Mouse (Mus musculus): ENCODE results near the gene Fkbp8.
"Not testable (repeated sequence)": the region's sequence is repeated elsewhere in the genome, so short reads cannot be mapped to it uniquely, and the experiment has no call there.

Fkbp8 gene

DNA sequence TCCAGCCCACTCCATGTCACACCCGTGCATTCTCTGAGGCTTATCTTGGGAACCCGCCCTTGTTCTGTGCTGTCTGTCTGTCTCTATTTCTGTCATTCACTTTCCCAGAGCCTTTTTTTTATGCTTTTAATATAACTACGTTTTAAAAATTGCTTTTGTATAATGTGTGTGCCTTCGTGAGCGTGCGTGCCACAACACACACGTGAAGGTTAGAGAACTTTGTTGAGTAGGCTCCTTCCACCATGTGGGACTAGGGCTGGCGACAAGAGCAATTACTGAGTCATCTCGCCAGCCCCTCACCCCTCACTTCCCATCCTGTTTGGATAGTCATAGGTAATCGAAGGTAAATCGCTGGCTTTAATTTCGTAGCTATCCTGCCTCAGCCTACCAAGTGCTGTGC is 25.0 kb upstream of the Fkbp8 start:
- DNase-seq = no peak

DNA sequence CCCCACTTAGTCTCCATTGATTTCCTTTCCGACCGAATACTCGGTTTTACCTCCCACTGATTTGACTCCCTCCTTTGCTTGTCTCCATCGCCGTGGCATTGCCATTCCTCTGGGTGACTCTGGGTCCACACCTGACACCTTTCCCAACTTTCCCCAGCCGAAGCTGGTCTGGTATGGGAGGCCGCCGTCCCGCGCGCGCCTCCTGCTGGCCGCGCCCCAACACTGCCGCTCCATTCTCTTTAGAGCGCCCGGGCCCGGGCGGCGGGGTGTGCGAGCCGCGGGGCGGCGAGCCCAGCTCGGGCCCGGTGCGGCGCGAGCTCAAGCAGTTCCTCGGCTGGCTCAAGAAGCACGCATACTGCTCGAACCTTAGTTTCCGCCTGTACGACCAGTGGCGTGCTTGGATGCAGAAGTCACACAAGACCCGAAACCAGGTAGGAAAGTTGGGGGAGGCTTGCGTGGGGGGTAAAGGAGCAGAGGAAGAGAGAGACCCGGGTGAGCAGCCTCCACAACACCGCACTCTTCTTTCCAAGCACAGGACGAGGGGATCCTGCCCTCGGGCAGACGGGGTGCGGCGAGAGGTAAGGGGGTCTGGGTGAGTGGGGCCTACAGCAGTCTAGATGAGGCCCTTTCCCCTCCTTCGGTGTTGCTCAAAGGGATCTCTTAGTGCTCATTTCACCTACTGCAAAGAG is 24.3 kb upstream of the Fkbp8 start:
- DNase-seq = peak; percentile 54

DNA sequence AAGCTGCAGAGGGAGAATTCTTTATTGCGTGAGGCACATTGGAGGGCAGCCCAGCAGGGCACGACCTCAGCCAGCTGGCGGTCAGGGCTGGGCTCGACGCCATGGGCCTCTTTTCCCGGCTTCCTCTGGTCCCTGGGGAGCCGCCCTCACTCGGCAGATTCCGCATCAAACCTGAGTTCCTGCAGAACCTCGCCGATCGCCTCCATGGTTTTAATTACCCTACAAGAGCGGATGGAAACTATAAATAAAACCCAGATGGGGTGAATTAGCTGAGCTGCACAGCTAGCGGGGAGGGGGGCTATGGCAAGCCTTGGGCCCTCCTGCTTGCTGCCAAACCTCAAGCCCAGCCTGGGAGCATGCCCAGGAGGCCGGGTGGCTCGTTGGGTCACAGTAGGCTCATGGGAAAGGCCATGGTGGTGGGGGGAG is 23.2 kb upstream of the Fkbp8 start:
- DNase-seq = peak; percentile 46

DNA sequence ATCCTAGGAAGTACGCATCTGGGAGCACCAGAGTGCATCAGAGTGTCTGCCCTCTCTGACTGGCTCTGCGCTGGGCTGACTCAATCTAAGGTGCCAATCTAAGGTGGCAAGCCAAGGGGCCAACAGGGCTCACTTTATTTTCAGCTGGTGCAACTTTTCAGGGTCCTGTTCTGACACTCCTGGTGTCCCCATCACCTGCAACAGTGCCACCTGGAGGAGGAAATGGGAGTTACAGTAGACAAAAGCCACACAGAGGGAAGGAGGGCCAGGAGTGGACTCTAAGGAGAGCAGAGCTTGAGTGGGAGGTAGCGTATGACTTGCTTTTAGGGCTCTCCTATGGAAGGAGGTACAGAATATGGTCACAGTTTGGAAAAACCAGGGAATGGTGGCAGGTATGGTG is 22.7 kb upstream of the Fkbp8 start:
- DNase-seq = peak; percentile 76

DNA sequence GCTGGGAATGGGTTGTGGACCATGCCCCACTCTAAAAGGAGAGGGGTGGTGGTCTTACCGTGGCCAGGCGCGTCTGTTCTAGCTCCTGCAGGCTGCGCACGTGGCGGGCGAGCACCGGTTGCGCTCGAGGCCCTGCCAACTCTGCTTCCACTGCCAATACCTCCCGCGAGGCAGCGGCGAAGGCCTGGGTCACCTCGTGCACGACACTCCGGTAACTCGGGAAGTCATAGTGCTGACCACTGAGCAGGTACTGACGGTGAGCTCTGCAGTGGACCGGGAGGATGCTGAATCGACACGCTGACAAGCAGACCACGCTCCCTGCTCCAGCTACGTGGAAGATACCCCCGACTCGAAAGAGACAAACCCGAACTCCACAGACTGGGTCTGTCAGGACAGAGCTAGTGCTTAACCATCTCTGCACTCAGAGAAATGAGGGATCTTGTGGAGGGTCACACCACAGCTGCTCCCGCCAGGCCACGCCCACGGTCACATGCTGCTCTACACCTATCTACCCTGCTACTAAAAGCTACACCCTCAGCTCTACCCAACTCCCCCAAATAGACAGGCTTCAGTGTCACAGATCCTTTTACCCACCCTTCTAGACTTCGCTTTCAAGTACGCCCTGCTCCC is 21.7 kb upstream of the Fkbp8 start:
- DNase-seq = no peak

DNA sequence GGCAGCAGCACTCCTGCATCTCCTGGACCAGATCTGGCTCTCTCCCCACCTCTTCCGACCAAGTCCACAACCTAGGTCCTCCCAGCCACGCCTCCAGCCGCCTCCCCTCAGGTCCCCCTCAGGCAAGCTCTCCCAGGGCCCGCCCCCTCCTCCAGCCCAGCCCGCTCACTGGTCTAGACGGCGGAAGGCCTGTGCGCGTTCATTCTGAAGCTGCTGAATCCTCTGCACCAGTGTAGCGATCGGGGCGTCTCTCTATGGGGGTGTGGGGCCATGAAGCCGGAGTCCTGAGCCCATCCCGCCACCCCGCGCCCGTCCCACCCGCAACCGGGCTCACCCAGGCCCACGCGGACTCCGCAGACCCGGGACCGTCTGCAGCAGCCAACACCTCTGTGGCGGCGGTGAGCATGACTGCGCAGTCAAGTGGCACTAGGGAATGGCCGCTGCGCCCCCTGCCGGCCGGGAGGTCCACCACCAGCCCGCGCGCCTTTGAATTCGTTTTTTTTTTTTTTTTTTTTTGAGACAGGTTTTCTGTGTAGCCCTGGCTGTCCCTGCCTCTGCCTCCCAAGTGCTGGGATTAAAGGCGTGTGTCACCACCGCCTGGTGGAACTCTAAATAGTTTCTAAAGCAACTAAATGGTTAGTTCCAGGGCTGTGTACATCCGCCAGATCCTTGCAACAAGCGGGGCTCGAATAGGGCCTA is 21.0 kb upstream of the Fkbp8 start, which contains the start of gene Rex1bd:
Gene Rex1bd, minus strand, starts transcription at position 425 of the 699 bp plus-strand sequence.
- DNase-seq = peak; percentile 94

DNA sequence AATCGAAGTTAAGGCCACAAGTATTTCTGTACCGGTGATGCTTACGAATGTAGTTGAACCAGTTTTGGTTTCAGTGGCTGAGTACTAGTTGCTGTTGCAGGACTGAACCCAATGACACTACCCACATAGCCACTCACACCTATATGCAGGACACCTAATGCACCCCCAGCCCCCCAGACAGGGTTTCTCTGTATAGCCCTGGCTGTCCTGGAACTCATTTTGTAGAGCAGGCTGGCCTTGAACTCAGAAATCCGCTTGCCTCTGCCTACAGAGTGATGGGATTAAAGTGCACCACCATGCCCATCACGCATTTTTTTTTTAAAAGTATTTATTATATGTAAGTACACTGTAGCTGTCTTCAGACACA is 20.5 kb upstream of the Fkbp8 start:
- DNase-seq = no peak

DNA sequence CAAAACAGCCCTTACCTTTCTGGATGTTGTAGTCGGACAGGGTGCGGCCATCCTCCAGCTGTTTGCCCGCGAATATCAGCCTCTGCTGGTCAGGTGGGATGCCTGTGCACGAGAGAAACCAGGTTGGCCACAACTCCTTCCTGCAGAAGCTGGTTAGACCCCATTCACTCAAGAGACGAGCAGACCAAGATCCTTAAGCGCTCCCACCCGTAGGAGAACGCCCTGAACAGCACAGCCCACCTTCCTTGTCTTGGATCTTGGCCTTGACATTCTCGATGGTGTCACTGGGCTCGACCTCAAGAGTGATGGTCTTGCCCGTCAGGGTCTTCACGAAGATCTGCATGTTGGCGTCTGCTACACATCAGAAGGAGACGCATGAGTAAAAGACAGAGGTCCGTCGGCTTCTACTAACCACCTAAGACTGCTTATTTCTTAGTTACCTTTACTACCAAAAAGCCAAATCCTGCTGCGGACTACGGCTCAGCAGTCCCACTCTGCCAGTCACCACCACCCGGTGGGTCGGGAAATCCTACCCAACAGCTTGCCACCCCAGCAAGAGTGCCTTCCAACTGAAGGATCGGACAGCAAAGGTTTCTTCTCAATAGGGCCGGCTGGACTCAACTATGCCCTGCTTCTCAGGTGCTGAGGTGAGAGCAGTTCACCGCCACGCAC is 18.1 kb upstream of the Fkbp8 start:
- DNase-seq = no peak

DNA sequence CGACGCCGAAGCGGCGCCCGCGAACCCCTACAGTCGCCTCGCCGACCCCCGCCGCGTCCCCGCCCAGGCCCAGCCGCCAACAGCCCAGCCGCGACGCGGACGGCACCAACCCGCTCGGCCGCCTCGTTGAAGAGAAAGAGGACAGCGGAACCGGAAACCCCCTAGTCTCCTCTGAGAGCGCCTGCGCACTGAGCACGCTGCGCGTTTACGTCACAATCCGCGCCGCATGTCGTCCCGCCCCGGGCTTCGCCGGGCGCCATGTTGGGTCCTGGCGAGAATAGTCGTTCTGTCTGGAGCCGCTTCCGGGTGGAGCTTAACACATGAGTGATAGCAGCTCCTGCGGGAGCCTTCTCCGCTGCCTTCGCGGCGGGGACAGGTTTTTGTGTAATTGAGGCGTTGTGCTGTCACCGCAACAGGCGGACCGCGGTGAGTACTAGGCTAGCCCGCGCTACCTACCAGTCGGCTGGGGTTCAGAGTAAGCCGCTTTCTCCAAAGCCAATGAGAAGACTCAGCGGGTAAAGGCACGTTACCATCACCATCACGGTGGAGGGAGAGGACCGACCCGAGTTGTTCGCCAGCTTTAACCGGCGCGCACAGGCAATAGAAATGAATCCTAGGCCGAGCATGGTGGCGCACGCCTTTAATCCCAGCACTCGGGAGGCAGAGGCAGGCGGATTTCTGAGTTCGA is 17.2 kb upstream of the Fkbp8 start, which contains the start of gene Uba52:
Gene Uba52, minus strand, starts transcription at position 574 of the 688 bp plus-strand sequence.
- peak; percentile 98 for DNase-seq

DNA sequence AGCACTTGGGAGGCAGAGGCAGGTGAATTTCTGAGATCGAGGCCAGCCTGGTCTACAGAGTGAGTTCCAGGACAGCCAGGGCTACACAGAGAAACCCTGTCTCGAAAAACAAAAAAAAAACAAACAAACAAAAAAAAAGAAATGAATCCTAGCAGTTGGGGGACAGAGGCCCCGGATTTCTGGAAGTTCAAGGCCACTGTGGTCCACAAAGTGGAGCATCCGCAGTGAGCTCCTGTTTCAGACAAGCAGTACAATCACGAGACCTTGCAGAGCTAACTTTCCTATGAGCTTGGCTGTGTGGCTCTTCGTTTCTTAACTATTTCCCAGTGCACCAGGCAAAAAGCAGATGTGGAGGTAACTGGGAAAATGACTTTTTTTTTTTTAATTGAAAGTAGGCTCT is 16.4 kb upstream of the Fkbp8 start:
- DNase-seq = not testable (repeated sequence)

DNA sequence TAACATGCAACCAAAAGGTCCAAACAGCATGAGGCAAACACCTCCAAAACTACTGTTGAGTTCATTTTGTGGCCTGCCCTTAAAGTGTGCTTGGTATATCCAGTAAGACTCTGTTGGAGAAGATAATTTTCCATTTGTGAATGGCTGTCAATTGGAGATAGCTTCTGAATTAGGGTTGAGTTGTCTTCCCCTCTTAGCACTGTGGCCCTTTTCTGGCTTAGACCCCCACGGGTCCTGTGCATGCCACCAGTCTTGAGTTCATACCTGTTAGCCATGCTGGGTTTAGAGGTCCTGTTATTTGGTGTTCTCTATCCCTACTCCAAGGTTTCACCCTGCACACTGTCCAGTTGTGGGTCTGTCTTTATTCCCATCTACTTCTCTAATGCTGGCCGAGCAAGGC is 15.8 kb upstream of the Fkbp8 start:
- DNase-seq = no peak

DNA sequence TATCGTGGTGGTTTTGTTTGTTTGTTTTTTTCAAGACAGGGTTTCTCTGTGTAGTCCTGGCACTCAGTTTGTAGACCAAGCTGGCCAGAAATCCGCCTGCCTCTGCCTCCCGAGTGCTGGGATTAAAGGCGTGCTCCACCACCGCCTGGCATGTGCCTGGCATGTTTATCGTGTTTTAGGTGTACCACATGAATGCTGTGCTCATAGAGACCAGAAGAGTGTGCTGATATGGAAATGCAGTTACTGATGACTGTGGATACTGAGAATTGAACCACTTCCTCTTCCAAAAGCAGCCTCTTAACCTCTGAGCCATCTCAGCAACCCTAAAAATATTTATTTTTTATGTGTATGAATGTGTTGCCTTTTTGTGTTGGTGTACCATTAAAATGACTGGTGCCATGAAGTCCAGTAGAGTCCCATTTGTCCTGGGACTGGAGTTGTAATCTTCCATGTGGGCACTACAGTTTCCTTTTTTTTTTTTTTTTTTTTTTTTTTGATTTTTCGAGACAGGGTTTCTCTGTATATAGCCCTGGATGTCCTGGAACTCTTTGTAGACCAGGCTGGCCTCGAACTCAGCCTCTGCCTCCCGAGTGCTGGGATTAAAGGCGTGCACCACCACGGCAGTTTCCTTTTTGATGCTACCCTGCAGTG is 15.1 kb upstream of the Fkbp8 start:
- DNase-seq = no peak

DNA sequence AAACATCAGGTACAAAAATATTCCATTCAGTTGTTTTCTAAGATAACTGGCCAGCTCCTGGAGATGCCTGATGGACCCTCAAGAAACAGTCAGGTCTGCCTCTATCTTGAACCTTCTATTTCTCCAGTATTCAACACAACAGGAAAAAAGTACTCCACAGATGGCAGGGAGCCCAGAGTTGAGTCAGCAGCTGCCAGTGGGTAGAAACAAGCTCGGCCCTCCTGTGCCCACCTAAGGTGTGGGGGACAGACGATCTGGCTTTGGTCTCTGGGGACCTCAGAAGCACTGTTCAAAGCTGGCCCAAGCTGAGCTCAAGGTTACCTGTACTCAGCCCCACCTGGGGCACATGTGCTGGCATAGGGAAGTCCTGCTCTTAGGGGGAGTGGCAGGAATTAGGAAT is 14.1 kb upstream of the Fkbp8 start:
- peak; percentile 61 for DNase-seq

DNA sequence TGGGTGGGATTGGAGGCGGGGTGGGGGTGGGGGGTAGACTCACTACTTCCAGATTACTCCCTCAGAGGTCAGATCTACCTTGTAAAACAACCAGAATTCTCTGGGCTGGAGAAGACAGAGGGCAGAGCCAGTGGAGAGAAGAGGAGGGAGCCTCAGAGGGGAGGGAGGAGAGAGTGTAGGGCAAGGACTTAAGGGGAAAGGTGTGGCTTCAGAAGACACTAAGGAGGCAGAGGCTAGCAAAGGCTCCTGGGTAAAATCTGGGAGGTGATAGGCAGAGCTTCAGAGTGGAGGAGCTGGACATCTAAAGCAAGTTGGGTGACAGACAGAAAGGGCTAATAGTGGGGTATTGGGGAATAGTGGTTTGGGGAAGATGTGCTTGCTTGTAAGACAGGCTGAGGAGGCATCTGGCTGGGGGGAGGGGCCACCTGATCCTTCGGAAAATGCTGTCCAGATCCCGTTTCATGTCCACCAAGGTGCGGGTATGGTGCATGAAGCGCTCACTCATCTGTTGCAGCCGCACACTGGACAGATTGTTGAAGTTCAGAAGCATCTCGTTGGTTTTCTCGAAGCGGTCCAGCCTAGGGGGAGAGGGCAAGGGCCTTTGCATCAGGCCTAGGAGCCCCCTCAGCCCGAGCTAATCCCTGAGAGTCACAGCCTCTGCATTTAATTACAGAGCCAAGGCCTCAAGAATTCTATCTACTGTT is 9.4 kb upstream of the Fkbp8 start:
- DNase-seq = no peak

DNA sequence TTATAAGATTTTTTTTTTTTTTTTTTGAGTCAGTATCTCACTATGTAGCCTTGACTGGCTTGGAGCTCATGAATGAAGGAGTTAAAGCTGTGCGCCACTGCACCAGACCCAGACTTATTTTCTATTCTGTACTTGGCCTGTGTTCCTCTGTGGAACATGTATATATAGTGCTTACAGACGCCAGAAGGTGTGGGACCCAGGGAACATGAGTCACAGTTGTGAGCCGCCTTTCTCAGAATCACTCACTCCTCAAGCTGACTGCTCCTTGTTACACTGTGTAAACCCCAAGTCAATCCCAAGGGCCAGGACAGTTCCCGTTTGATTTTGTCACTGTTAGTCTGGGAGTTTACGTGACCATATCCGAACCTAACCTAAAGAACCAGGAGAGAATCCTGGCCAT is 8.5 kb upstream of the Fkbp8 start:
- no peak for DNase-seq

DNA sequence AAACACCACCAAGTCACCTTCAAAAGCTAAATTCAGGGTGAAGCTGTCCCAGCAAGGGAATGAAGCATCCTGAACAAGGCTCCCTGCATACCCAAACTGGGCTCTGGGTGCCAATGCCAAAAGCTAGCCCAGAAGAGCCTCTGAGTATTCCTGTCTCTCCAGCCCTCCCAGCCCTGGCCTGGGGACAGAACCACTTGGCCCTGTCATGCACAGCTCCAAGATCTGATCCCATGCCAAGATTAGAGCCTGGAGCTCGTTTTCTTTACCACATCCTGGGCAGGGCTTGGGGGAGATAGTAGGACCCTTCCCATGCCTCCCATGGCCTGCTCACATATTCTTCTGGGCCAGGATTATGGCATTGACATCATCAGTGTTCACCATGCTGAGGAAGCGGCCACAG is 7.9 kb upstream of the Fkbp8 start:
- no peak for DNase-seq

DNA sequence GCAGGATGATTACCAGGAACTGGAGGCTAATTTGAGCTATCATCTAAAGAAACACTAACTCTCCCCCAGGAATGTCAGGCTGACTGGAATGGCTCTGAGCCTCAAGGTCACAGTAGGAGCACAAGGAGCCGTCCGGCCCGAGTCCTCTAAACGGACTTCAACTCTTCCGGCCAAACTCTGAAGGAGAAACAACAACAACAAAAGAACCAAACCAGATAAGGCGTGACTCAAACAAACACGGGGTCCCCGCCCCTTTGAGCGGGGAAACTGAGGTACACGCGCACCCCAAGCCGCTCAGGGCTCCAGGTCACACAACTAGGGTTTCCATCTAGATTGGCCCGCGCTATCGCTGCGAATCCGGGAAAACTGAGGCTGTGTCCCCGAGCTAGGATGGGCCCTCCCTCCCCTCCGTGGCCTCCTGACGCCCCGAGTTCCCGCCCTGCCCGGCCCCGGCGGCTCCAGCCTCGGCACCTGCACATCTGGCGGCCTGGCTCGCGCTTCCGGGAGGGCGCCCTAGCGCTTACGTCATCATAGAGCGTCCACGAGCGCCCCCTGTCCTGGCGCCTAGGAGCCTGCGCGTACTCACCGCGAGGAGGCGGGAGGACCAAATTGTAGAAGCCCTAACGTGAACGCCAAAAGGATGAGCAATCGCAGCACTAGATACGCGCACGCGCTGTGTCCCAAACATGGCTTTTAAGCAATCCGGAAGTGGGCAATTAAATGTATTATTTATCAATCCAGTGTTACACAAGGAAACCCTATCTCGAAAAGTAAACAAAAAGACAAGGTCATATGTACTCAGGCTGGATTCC is 4.7 kb upstream of the Fkbp8 start:
- DNase-seq = peak; percentile 97

DNA sequence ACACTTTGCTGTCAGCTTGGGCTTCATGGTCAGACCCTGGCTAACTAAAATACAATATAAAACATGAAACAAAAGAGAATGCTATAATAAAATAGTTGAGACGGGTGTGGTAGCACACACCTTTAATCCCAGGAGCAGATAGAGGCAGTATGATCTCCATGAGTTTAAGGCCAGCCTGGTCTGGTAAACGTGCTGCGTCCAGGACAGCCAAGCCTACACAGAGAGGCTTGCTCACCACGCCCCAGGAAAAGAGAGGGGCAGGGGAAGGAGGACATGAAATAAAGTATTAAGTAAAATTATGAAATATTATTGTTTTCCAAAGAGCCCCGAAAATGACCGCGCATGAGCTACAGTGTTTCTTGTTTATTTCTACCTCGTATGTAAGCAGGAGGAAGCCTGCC is 413 bp upstream of the Fkbp8 start:
- DNase-seq = no peak

DNA sequence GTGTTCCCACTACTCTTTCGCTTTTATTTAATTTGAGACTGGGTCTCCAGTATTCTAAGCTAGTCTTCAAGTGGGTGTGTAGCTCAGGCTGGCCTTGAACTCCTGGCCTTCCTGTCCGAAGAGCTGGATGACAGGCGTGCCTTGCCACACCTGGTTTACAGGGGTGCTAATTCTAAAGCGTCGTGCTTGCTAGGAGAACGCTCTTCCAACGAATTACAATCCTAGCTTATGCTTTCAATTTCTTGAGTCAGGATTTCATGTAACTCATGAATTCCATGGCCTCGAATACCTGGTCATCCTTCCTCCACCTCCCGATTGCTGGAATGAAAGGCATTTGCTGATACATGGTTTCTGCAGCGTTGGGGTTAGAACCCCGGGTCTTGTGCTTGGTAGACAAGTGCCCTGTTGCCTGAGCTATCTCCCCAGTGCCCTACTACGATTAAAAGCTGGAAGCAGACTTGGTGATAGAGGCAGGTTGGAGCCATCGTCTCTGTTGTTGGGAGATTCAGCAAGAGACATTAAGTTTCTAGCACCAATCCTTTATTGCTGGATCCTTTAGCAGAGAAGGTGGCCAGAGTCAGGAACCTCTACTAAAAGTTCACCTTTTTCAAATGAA is 766 bp downstream of the Fkbp8 start:
- no peak for DNase-seq

DNA sequence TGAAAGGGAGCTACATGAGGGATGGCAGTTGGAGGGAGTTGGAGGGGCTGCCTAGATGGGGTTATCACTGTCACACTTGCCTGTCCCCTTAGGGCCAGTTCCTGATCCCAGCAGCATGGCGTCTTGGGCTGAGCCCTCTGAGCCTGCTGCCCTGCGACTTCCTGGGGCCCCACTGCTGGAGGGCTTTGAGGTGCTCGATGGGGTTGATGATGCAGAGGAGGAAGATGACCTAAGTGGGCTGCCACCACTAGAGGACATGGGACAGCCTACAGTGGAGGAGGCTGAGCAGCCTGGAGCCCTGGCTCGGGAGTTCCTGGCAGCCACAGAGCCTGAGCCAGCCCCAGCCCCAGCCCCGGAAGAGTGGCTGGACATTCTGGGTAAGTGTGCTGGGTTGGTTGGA is 1.8 kb downstream of the Fkbp8 start:
- no peak for DNase-seq
